Mouse (Mus musculus): ENCODE data around the gene Slx1b. TPM values are rescaled to one million over a fixed set of nuclear protein-coding genes. Genes with fewer than 3 reads are reported as not detected.

Gene Slx1b
- polyA plus RNA-seq, 1 experiment from 2014 or later: 8.8 TPM

DNA sequence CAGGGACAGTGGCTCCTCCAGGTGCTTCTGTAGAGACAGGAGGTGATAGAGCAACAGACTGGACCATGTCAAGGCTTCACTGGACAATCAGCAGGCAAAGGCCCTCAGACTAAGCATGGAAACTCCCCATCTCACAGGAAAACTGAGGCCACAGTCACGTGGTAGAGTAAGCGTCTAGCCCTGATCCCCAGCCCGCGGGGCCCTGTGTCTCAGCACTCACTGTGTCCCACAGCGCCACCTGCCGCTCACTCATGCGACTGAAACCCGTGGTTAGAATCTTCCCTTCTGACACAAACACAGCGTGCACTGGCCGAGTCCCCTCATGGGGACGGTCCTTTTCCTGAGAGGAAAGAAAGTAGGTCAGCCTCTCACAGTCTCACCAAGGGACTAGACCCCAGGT is 5.5 kb upstream of the Slx1b start:
- Histone ChIP-seq H3K27me3 (ENCODE audit: control insufficient read depth, insufficient read depth, low read length) (peaks cover 5% of the 10 kb centered on the region; the same call in 1 of the 2 replicates), H3K27ac (replicated peaks; ENCODE audit: low read depth, low read length) (no peak overlapping the region), H3K4me2 (ENCODE audit: low read depth, severe bottlenecking) (no peak overlapping the region), H3K9ac (ENCODE audit: low read length) (no peak overlapping the region), H3K4me3 (ENCODE audit: low read depth, low read length) (no peak overlapping the region), H3K4me1 (ENCODE audit: control insufficient read depth, insufficient read depth, low read length) (peaks cover 14% of the 10 kb centered on the region), H3K9me3 (ENCODE audit: control insufficient read depth, low read length) (no peaks in the 10 kb centered on the region), H3K36me3 (ENCODE audit: control insufficient read depth, insufficient read depth, low read length) (0 out of 2 replicates have a peak, but pooled peaks cover 2% of the 10 kb centered on the region)
- ATAC-seq (ENCODE audit: insufficient number of reproducible peaks, low FRiP score, low TSS enrichment, low read depth): 0 out of 2 replicates have a peak, but pooled peaks have one; percentile 40
- 3% methylated on average over 11 of the region's 11 CpGs for WGBS
- DNase-seq (ENCODE audit: low spot score): peak; percentile 93

DNA sequence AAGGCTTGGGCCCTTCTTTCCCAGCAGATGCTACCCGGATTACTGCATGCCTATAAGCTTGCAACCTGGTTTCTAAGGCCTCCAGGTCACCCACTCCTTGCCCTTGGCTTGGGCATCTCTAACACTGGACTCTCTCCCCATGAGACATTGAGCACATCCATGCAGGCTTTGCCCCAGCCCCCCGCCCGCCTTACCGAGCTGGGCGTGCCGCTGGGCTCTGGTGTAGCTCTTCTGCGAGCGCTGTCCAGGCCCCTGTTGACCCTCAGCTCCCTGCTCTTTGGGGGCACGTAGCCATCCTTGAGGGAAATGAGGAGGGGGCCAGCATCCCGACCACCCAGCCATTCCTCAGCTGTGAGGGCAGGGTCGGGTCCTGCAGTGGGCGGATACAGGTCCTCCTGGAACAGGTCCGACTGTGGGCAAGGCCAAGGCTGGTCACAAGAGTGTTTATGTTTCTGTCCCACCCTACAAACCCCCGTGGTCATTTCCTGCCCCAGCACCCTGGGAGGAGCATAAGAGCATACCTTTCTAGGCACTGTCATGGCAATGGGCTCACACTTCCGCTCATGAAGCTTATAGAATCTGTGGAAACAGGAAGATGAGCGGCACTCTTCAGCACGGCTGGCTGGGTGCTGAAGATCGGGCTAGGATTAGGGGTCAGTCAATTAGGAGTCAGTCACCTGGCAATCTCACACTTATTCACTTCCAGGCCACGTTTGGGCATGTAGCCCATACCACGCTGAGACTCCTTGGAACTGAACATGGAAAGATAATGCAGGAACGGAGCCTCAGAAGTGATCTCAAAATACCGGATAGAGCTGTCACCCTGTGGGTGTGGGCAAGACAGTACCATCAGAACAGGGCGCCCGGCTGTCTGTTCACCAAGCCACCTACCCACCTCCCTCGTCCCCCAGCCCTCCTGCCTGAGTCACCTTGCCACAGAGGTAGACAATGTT is 4.8 kb upstream of the Slx1b start:
- Histone ChIP-seq H3K4me1 (ENCODE audit: control insufficient read depth, insufficient read depth, low read length) (peaks cover 14% of the 10 kb centered on the region), H3K27ac (replicated peaks; ENCODE audit: low read depth, low read length) (no peak overlapping the region), H3K4me2 (ENCODE audit: low read depth, severe bottlenecking) (no peak overlapping the region; the same call in 1 of the 2 replicates), H3K4me3 (ENCODE audit: low read depth, low read length) (no peak overlapping the region), H3K27me3 (ENCODE audit: control insufficient read depth, insufficient read depth, low read length) (peaks cover 5% of the 10 kb centered on the region; the same call in 1 of the 2 replicates), H3K9me3 (ENCODE audit: control insufficient read depth, low read length) (no peaks in the 10 kb centered on the region), H3K9ac (ENCODE audit: low read length) (no peak overlapping the region), H3K36me3 (ENCODE audit: control insufficient read depth, insufficient read depth, low read length) (0 out of 2 replicates have a peak, but pooled peaks cover 2% of the 10 kb centered on the region)
- DNase-seq (ENCODE audit: low spot score) (no peak), ATAC-seq (ENCODE audit: insufficient number of reproducible peaks, low FRiP score, low TSS enrichment, low read depth) (no peak)
- 85% methylated on average over 25 of the region's 25 CpGs for WGBS

GRCm38 (mm10) chr7:126697838-126698237 is 2.3 kb upstream of the Slx1b start:
- H3K9me3 ChIP-seq (ENCODE audit: control insufficient read depth, low read length): no peaks in the 10 kb centered on the region
- H3K4me3 ChIP-seq (ENCODE audit: low read depth, low read length): no peak overlapping the region
- H3K4me1 ChIP-seq (ENCODE audit: control insufficient read depth, insufficient read depth, low read length): peaks cover 9% of the 10 kb centered on the region; the same call in 1 of the 2 replicates
- H3K36me3 ChIP-seq (ENCODE audit: control insufficient read depth, insufficient read depth, low read length): 0 out of 2 replicates have a peak, but pooled peaks cover 2% of the 10 kb centered on the region
- WGBS: 94% methylated on average over 8 of the region's 8 CpGs
- H3K27me3 ChIP-seq (ENCODE audit: control insufficient read depth, insufficient read depth, low read length): no peaks in the 10 kb centered on the region
- H3K27ac ChIP-seq (replicated peaks; ENCODE audit: low read depth, low read length): no peak overlapping the region
- H3K4me2 ChIP-seq (ENCODE audit: low read depth, severe bottlenecking): no peak overlapping the region
- ATAC-seq (ENCODE audit: insufficient number of reproducible peaks, low FRiP score, low TSS enrichment, low read depth) (no peak), DNase-seq (ENCODE audit: low spot score) (no peak)
- no peak overlapping the region for H3K9ac ChIP-seq (ENCODE audit: low read length)

DNA sequence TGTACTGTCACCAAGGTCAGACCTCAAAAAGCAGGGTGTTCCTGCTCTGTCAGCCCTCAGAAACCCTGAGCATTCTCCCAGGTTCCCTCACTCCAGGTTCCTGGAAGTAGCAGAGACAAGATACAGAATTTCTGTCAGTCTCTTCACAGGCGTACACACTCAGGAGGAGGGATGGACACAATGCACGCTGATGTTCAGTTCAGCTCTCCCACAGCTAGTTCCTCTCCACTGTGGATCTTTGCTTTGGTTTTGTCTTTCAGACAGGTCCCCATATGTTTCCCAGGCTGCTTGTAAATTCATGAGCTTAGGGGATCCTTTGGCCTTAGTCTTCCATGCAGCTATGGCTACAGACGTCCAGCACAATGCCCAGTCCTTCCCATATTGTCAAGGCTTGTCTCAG is 1.3 kb upstream of the Slx1b start:
- Histone ChIP-seq H3K27ac (replicated peaks; ENCODE audit: low read depth, low read length) (no peak overlapping the region), H3K4me3 (ENCODE audit: low read depth, low read length) (peak overlapping the region; percentile 84), H3K9ac (ENCODE audit: low read length) (no peak overlapping the region; the same call in 1 of the 2 replicates), H3K4me2 (ENCODE audit: low read depth, severe bottlenecking) (peak overlapping the region; percentile 95), H3K36me3 (ENCODE audit: control insufficient read depth, insufficient read depth, low read length) (peaks cover 6% of the 10 kb centered on the region; the same call in 1 of the 2 replicates), H3K27me3 (ENCODE audit: control insufficient read depth, insufficient read depth, low read length) (no peaks in the 10 kb centered on the region), H3K9me3 (ENCODE audit: control insufficient read depth, low read length) (no peaks in the 10 kb centered on the region), H3K4me1 (ENCODE audit: control insufficient read depth, insufficient read depth, low read length) (peaks cover 9% of the 10 kb centered on the region; the same call in 1 of the 2 replicates)
- no peak for DNase-seq (ENCODE audit: low spot score)
- 82% methylated on average over 3 of the region's 3 CpGs for WGBS
- ATAC-seq (ENCODE audit: insufficient number of reproducible peaks, low FRiP score, low TSS enrichment, low read depth): no peak

GRCm38 (mm10) chr7:126696303-126696702 is 719 bp upstream of the Slx1b start:
- peak; percentile 6; the same call in 1 of the 2 replicates for ATAC-seq (ENCODE audit: insufficient number of reproducible peaks, low FRiP score, low TSS enrichment, low read depth)
- WGBS: 3% methylated on average over 17 of the region's 17 CpGs

DNA sequence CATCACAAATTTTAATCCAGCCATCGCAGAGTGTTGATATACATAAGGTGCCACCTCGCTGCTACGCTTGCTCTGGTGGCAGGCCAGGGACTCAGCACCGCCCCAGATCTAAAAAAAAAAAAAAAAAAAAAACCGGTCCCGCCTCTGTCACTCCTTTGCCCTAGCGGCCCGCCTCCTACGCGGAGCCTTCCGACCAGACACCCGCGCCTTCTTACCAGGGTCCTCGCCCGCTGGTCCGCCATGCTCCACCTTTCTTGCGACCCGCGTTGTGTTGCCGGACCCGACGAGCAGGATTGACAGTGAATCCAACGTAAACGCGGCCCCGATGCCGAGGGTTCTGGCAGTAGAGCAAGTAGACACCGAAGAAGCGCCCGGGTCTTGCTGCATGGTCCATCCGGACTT is 373 bp downstream of the Slx1b start, which contains the start of gene Bola2:
TSS of gene Bola2 (plus strand) at position 192 of the 402 bp plus-strand sequence.
- Histone ChIP-seq H3K27ac (replicated peaks; ENCODE audit: low read depth, low read length) (peak within 1 kb of the TSS; percentile 93), H3K4me1 (ENCODE audit: control insufficient read depth, insufficient read depth, low read length) (peaks cover 9% of the 10 kb centered on the region; the same call in 1 of the 2 replicates), H3K36me3 (ENCODE audit: control insufficient read depth, insufficient read depth, low read length) (peaks cover 9% of the 10 kb centered on the region), H3K9me3 (ENCODE audit: control insufficient read depth, low read length) (no peaks in the 10 kb centered on the region), H3K4me2 (ENCODE audit: low read depth, severe bottlenecking) (peak within 1 kb of the TSS; percentile 95), H3K4me3 (ENCODE audit: low read depth, low read length) (peak within 1 kb of the TSS; percentile 84), H3K27me3 (ENCODE audit: control insufficient read depth, insufficient read depth, low read length) (no peaks in the 10 kb centered on the region), H3K9ac (ENCODE audit: low read length) (peak within 1 kb of the TSS; percentile 90)
- no peak for DNase-seq (ENCODE audit: low spot score)
- peak; percentile 50 for ATAC-seq (ENCODE audit: insufficient number of reproducible peaks, low FRiP score, low TSS enrichment, low read depth)
- WGBS: under 1% methylated on average over 31 of the region's 31 CpGs

More at GRCm38 (mm10) chr7:126696303-126696702, 719 bp upstream of the Slx1b start:
- peak overlapping the region; percentile 69 for H3K9ac ChIP-seq (ENCODE audit: low read length)
- H3K36me3 ChIP-seq (ENCODE audit: control insufficient read depth, insufficient read depth, low read length): peaks cover 6% of the 10 kb centered on the region; the same call in 1 of the 2 replicates
- no peak overlapping the region for H3K27ac ChIP-seq (replicated peaks; ENCODE audit: low read depth, low read length)
- DNase-seq (ENCODE audit: low spot score): no peak
- H3K4me1 ChIP-seq (ENCODE audit: control insufficient read depth, insufficient read depth, low read length): peaks cover 9% of the 10 kb centered on the region; the same call in 1 of the 2 replicates
- H3K9me3 ChIP-seq (ENCODE audit: control insufficient read depth, low read length): no peaks in the 10 kb centered on the region
- peak overlapping the region; percentile 84 for H3K4me3 ChIP-seq (ENCODE audit: low read depth, low read length)
- no peaks in the 10 kb centered on the region for H3K27me3 ChIP-seq (ENCODE audit: control insufficient read depth, insufficient read depth, low read length)
- H3K4me2 ChIP-seq (ENCODE audit: low read depth, severe bottlenecking): peak overlapping the region; percentile 95

DNA sequence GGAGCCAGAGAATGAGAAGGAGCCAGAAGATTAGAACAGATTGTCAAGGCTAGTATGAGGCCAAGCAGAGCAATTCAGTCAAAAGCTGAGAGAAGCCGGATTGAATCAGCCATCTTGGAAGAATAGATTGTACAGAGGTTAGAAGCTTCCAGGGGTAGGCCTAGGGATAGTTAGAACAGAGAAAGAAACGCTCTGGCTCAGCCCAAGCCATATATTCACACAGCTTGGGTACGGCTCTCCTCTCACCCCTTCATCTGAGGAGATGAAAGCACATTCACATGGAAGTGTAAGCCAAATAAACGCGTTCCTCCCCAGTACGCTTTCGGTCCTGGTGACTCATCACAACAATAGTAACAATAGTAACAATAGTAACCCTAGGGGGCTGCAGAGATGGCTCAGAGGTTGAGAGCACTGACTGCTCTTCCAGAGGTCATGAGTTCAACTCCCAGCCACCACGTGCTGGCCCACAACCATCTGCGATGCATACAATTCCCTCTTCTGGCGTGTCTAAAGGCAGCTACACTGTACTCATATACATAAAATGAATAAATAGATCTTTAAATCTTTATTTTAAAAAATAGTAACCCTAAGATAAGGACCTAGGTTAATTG is 1.0 kb downstream of the Slx1b start:
- Histone ChIP-seq H3K36me3 (ENCODE audit: control insufficient read depth, insufficient read depth, low read length) (peaks cover 9% of the 10 kb centered on the region), H3K9ac (ENCODE audit: low read length) (peak overlapping the region; percentile 90; the same call in 1 of the 2 replicates), H3K9me3 (ENCODE audit: control insufficient read depth, low read length) (no peaks in the 10 kb centered on the region), H3K27ac (replicated peaks; ENCODE audit: low read depth, low read length) (no peak overlapping the region), H3K4me1 (ENCODE audit: control insufficient read depth, insufficient read depth, low read length) (peaks cover 9% of the 10 kb centered on the region; the same call in 1 of the 2 replicates), H3K4me2 (ENCODE audit: low read depth, severe bottlenecking) (peak overlapping the region; percentile 69; the same call in 1 of the 2 replicates), H3K4me3 (ENCODE audit: low read depth, low read length) (peak overlapping the region; percentile 84), H3K27me3 (ENCODE audit: control insufficient read depth, insufficient read depth, low read length) (no peaks in the 10 kb centered on the region)
- WGBS: 50% methylated on average over 10 of the region's 10 CpGs
- DNase-seq (ENCODE audit: low spot score): no peak
- no peak for ATAC-seq (ENCODE audit: insufficient number of reproducible peaks, low FRiP score, low TSS enrichment, low read depth)

DNA sequence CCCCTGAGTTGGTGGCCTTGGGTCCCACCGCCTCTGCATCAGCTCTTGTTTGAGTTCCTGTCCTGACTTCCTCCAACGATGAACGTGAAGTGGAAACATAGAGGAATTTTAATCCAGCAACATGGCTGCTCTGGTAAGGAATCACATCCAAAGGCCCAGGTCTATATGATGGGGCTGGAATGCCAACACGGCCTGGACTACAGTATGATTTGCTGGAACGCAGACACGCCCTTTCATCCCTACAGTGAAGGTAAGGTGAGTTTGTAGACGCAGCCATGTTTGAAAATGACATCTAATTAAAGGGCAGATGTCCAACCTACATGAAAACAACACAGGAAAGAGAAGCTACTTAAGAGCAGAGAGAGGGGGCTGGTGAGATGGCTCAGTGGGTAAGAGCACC is 1.8 kb downstream of the Slx1b start:
- Histone ChIP-seq H3K4me3 (ENCODE audit: low read depth, low read length) (no peak overlapping the region), H3K36me3 (ENCODE audit: control insufficient read depth, insufficient read depth, low read length) (peaks cover 9% of the 10 kb centered on the region), H3K4me2 (ENCODE audit: low read depth, severe bottlenecking) (no peak overlapping the region), H3K9me3 (ENCODE audit: control insufficient read depth, low read length) (no peaks in the 10 kb centered on the region), H3K27me3 (ENCODE audit: control insufficient read depth, insufficient read depth, low read length) (no peaks in the 10 kb centered on the region), H3K4me1 (ENCODE audit: control insufficient read depth, insufficient read depth, low read length) (peaks cover 9% of the 10 kb centered on the region; the same call in 1 of the 2 replicates), H3K27ac (replicated peaks; ENCODE audit: low read depth, low read length) (no peak overlapping the region), H3K9ac (ENCODE audit: low read length) (no peak overlapping the region)
- ATAC-seq (ENCODE audit: insufficient number of reproducible peaks, low FRiP score, low TSS enrichment, low read depth): no peak
- WGBS: 92% methylated on average over 7 of the region's 7 CpGs
- DNase-seq (ENCODE audit: low spot score): no peak
